Mouse (Mus musculus) heart, postnatal 4 days (tissue): ENCODE data around the gene 4933402D24Rik. TPM values are rescaled to one million over a fixed set of nuclear protein-coding genes. Genes with fewer than 3 reads are reported as not detected.
A peak's percentile ranks its signal among the peaks of the same experiment; 100 is the strongest.

ENCODE experiments used
- DNase-seq: peaks from one replicate; pipeline ENCODE4 v3.0.0; 2021
- total RNA-seq, 2 experiments: library from RNA; stranded (reverse); gene quantifications; 2 replicates each; pipeline ENCODE4 v1.2.3; 2021

The 4933402D24Rik gene
- total RNA-seq: not detected

GRCm38 (mm10) chr1:63769167-63769566, at the start of gene 4933402D24Rik:
Gene 4933402D24Rik, minus strand, starts transcription at chr1:63769267.
- DNase-seq: no peak

GRCm38 (mm10) chr1:63808584-63808983, 39.5 kb upstream of the 4933402D24Rik start:
- no peak for DNase-seq

- no peak for DNase-seq
Measured at GRCm38 (mm10) chr1:63805095-63805494, 36.0 kb upstream of the 4933402D24Rik start.

- no peak for DNase-seq
Measured at GRCm38 (mm10) chr1:63794326-63794725, 25.3 kb upstream of the 4933402D24Rik start.

GRCm38 (mm10) chr1:63776902-63777630, 8.0 kb upstream of the 4933402D24Rik start:
- DNase-seq: no peak

GRCm38 (mm10) chr1:63776396-63776795, 7.3 kb upstream of the 4933402D24Rik start:
- no peak for DNase-seq

GRCm38 (mm10) chr1:63770309-63770708, 1.2 kb upstream of the 4933402D24Rik start:
- no peak for DNase-seq

GRCm38 (mm10) chr1:63768112-63768511, 955 bp downstream of the 4933402D24Rik start:
- peak; percentile 9 for DNase-seq

GRCm38 (mm10) chr1:63764395-63764794, 4.7 kb downstream of the 4933402D24Rik start:
- no peak for DNase-seq

- no peak for DNase-seq
Measured at GRCm38 (mm10) chr1:63763881-63764386, 5.1 kb downstream of the 4933402D24Rik start.

GRCm38 (mm10) chr1:63763212-63763694, 5.8 kb downstream of the 4933402D24Rik start:
- peak; percentile 33 for DNase-seq

GRCm38 (mm10) chr1:63756005-63756404, 13.1 kb downstream of the 4933402D24Rik start:
- no peak for DNase-seq

GRCm38 (mm10) chr1:63730240-63730771, 38.8 kb downstream of the 4933402D24Rik start, which contains the start of the genes Mdh1b and Fastkd2:
Gene Mdh1b, minus strand, starts transcription at chr1:63730318.
Gene Fastkd2, plus strand, starts transcription at chr1:63730614.
- DNase-seq: peak; percentile 89

- DNase-seq: no peak
Measured at GRCm38 (mm10) chr1:63729796-63730195, 39.3 kb downstream of the 4933402D24Rik start.

- no peak for DNase-seq
Measured at GRCm38 (mm10) chr1:63720161-63720560, 48.9 kb downstream of the 4933402D24Rik start.

GRCm38 (mm10) chr1:63708876-63709275, 60.2 kb downstream of the 4933402D24Rik start:
- no peak for DNase-seq

GRCm38 (mm10) chr1:63705733-63706132, 63.3 kb downstream of the 4933402D24Rik start:
- peak; percentile 24 for DNase-seq

Other genes with a start within 250 kb of the 4933402D24Rik start
- gene Gm39653, start 153.3 kb downstream of the 4933402D24Rik start, total RNA-seq: not detected
- not detected for gene Dytn, start 82.3 kb downstream of the 4933402D24Rik start, total RNA-seq
- not detected for gene Mdh1b, start 38.9 kb downstream of the 4933402D24Rik start, total RNA-seq
- gene Fastkd2, start 38.7 kb downstream of the 4933402D24Rik start, total RNA-seq: 10 to 100 TPM; 26.3 to 31.9 TPM